Mouse (Mus musculus) heart, postnatal 0 days (tissue): ENCODE measurements at regions not wholly inside any gene's neighbourhood (a gene's known extent, or its start where the extent isn't known, plus 50 kb on each side); places are given as distances from the start of the nearest gene placed in this dataset.

Source experiments
- CTCF ChIP-seq: IDR thresholded peaks from 2 replicates; pipeline ENCODE4 v1.5.1; 2016; ENCODE audit warnings: antibody characterized with exemption, control low read depth, low read depth
- EP300 ChIP-seq: IDR thresholded peaks from 2 replicates; pipeline ENCODE4 v1.6.1; 2016; ENCODE audit warnings: antibody characterized with exemption, low read depth

- TF ChIP-seq EP300 (no peak), CTCF (no peak)
Measured at GRCm38 (mm10) chr15:59734376-59734775, 282.0 kb downstream of the 4933412E24Rik start.
